Mouse (Mus musculus) limb, embryonic 10.5 days (tissue): ENCODE results near the gene Kat7. TPM values are rescaled to one million over a fixed set of nuclear protein-coding genes. Genes with fewer than 3 reads are reported as not detected.
A peak's percentile ranks its signal among the peaks of the same experiment; 100 is the strongest.

ENCODE experiments used
- DNase-seq: peaks from one replicate; pipeline ENCODE4 v3.0.0-alpha.2; 2017; ENCODE audit warnings: low spot score
- H3K27ac ChIP-seq: fragments of 300-500 bp; sonication (generic); 2 replicates; pipeline ENCODE4 v1.5.1; 2016; ENCODE audit warnings: mild to moderate bottlenecking
- H3K27me3 ChIP-seq: fragments of 300-500 bp; sonication (generic); 2 replicates; pipeline ENCODE4 v1.6.1; 2016; ENCODE audit warnings: low read depth, mild to moderate bottlenecking; ENCODE audit not compliant: poor library complexity, severe bottlenecking
- H3K36me3 ChIP-seq: fragments of 300-500 bp; sonication (generic); 2 replicates; pipeline ENCODE4 v1.6.1; 2016; ENCODE audit warnings: mild to moderate bottlenecking, moderate library complexity
- H3K4me1 ChIP-seq: fragments of 300-500 bp; sonication (generic); 2 replicates; pipeline ENCODE4 v1.6.1; 2016
- H3K4me3 ChIP-seq: fragments of 300-500 bp; sonication (generic); 2 replicates; pipeline ENCODE4 v1.5.1; 2016; ENCODE audit warnings: mild to moderate bottlenecking, moderate library complexity
- H3K9me3 ChIP-seq: fragments of 300-500 bp; sonication (generic); replicated peaks from 2 replicates; pipeline ENCODE4 v1.6.1; 2016; ENCODE audit warnings: mild to moderate bottlenecking
- WGBS: fragments of 180-500 bp; shearing (Covaris S2); methylation state at CpG from one replicate; pipeline ENCODE4 v1.1.7; 2016; 5-methylcytosine and 5-hydroxymethylcytosine counted together
- polyA plus RNA-seq: library from polyadenylated mRNA; unstranded; fragments of >200 nt; fragmentation: Nextera tagmentation; extraction: Ambion mirVana; gene quantifications from 2 replicates; pipeline ENCODE4 v1.2.1, GENCODE M21; 2016

Kat7 gene
- 93.9 and 99.0 TPM in 2 replicates for polyA plus RNA-seq

- Histone ChIP-seq H3K27ac (peak within 1 kb of the TSS; percentile 98), H3K4me3 (peak within 1 kb of the TSS; percentile 90)
- WGBS = under 1% methylated on average over 42 of the region's 42 CpGs
Measured at GRCm38 (mm10) chr11:95310007-95310647, at the start of gene Kat7. Gene Kat7, minus strand, starts transcription at chr11:95310246.

GRCm38 (mm10) chr11:95358263-95358662 lies 48.2 kb upstream of the Kat7 start:
- Histone ChIP-seq H3K4me1 (no peaks in the 10 kb centered on the region), H3K27me3 (no peaks in the 10 kb centered on the region), H3K27ac (no peak overlapping the region), H3K9me3 (no peaks in the 10 kb centered on the region), H3K36me3 (peaks cover 10% of the 10 kb centered on the region; the same call in 1 of the 2 replicates), H3K4me3 (no peak overlapping the region)
- no peak for DNase-seq
- 55% methylated on average over 3 of the region's 3 CpGs for WGBS

More at GRCm38 (mm10) chr11:95310007-95310647, at the start of gene Kat7:
- H3K36me3 ChIP-seq = peaks cover 22% of the 10 kb centered on the region
- no peaks in the 10 kb centered on the region for H3K27me3 ChIP-seq
- peaks cover 16% of the 10 kb centered on the region for H3K4me1 ChIP-seq
- H3K9me3 ChIP-seq = no peaks in the 10 kb centered on the region
- peak; percentile 94 for DNase-seq

- H3K36me3 ChIP-seq = peaks cover 10% of the 10 kb centered on the region; the same call in 1 of the 2 replicates
- DNase-seq = no peak
- H3K27ac ChIP-seq = no peak overlapping the region
- H3K4me1 ChIP-seq = no peaks in the 10 kb centered on the region
- no peaks in the 10 kb centered on the region for H3K9me3 ChIP-seq
- WGBS = 87% methylated on average over 17 of the region's 17 CpGs
- no peak overlapping the region for H3K4me3 ChIP-seq
- H3K27me3 ChIP-seq = no peaks in the 10 kb centered on the region
Measured at GRCm38 (mm10) chr11:95356469-95357273, 46.6 kb upstream of the Kat7 start.

DNA sequence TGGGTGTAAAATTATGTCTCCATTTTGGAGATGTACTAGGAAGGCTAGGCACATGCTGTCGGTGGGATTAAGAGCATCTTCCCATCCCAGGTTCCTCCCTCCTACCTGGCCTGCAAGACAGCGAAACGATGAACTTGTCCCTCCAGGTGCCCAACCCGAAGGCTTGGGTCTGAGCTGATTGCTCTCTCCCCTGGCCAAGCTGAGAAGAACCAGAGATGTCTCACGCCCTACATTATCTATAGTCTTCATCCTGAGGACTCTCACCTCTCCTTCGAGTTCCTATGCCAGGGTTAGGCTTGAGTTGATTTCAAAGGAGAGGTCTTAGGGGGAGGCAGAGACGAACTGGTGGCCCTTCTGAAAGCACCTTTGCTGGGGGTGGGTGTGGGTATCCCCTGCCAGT lies 46.0 kb upstream of the Kat7 start:
- no peak overlapping the region for H3K27ac ChIP-seq
- H3K4me3 ChIP-seq = no peak overlapping the region
- no peaks in the 10 kb centered on the region for H3K27me3 ChIP-seq
- WGBS = 90% methylated on average over 7 of the region's 7 CpGs
- no peak for DNase-seq
- peaks cover 10% of the 10 kb centered on the region; the same call in 1 of the 2 replicates for H3K36me3 ChIP-seq
- no peaks in the 10 kb centered on the region for H3K9me3 ChIP-seq
- no peaks in the 10 kb centered on the region for H3K4me1 ChIP-seq

DNA sequence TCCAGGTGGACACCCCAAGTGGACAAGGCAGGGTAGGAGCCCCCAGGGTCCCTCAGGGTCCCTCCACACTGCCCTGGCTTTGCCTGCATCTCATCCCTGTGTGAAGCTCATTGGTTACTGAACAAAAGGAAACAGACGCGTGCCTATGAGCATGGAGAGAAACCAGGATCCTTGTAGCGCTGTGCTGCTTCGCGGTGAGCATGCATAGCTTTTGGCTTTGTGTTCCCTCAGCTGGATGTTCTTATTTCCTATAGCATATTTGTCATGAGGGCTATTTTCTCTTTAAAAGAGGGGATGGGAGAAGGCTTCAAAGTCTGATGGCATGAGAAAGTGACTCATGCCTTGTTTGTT lies 45.6 kb upstream of the Kat7 start:
- H3K9me3 ChIP-seq = no peaks in the 10 kb centered on the region
- no peak for DNase-seq
- H3K27me3 ChIP-seq = no peaks in the 10 kb centered on the region
- H3K36me3 ChIP-seq = peaks cover 14% of the 10 kb centered on the region; the same call in 1 of the 2 replicates
- no peak overlapping the region for H3K4me3 ChIP-seq
- no peak overlapping the region for H3K27ac ChIP-seq
- WGBS = 96% methylated on average over 5 of the region's 5 CpGs
- H3K4me1 ChIP-seq = no peaks in the 10 kb centered on the region

DNA sequence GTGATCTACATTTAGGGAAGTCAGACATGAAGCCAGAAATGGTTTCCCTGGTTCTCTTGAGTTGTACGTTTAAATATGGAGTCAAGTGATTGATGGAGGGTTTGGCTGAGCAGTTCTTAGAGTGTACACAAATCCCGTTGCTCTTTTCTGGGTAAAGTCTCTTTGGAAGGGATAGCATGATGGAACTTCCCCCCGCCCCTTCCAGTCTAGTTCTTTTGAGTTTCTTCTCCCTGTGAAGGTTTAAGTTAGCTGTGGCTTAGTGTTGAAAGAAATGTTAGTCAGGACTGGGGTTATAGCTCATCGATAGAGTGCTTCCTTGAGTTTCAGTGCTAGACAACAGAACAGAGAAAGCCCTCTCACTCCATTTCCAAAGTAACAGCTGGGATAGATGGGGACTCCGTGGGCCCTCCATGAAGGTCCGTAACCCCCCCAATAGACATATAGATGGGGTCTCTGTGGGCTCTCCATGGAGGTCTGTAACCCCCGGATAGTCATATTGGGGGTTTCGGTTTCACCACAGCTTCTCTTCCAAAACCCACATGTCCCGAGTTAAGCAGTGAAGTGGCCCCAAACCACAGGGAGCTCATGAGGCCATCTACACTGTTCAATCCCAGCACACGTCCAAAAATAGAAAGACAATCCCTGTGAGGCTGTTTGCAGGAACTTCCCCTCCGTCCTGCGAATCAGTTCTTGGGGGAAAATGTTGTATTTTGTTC lies 45.1 kb upstream of the Kat7 start:
- peaks cover 17% of the 10 kb centered on the region; the same call in 1 of the 2 replicates for H3K36me3 ChIP-seq
- H3K27ac ChIP-seq = no peak overlapping the region
- H3K27me3 ChIP-seq = no peaks in the 10 kb centered on the region
- DNase-seq = no peak
- H3K9me3 ChIP-seq = no peaks in the 10 kb centered on the region
- WGBS = 90% methylated on average over 12 of the region's 12 CpGs
- no peak overlapping the region for H3K4me3 ChIP-seq
- H3K4me1 ChIP-seq = no peaks in the 10 kb centered on the region

DNA sequence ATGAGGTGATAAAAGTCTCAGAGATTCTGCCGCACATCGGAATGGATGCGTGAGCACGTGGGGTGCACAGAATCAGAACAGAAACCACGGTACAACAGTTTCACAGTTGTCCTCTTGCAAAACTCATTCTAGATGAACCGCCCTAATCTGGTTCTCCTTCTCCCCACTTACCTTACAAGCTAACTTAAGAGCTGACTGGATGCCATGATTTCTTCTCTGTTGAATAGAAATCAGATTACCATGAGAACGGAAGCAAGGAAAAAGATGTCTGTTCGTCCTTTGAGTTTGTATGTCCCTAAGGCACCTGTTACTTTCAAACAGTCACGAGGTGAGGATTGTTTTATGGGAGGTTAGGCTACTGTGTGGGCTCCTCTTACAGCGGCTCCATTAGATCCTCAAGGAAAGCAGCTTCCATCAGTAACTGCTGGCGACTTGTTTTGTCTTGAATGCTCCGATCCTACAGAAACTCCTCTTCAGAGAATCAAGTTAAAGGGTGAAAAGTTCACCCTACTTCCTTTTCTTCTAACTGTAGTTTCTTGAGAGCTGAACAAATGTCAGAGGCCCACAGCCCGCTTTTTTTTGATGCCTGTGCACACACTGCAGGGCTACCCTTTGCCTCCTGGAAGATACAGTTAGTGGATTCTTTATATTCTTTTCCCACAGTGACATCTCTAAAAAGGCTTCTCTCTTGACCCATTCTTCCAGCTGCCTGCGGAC lies 44.3 kb upstream of the Kat7 start:
- Histone ChIP-seq H3K4me1 (no peaks in the 10 kb centered on the region), H3K36me3 (peaks cover 19% of the 10 kb centered on the region; the same call in 1 of the 2 replicates), H3K9me3 (no peaks in the 10 kb centered on the region), H3K27me3 (no peaks in the 10 kb centered on the region), H3K4me3 (no peak overlapping the region), H3K27ac (no peak overlapping the region)
- 90% methylated on average over 14 of the region's 14 CpGs for WGBS
- DNase-seq = no peak

- no peak overlapping the region for H3K4me3 ChIP-seq
- no peaks in the 10 kb centered on the region for H3K27me3 ChIP-seq
- DNase-seq = no peak
- H3K27ac ChIP-seq = no peak overlapping the region
- WGBS = 95% methylated on average over 9 of the region's 9 CpGs
- H3K36me3 ChIP-seq = peaks cover 27% of the 10 kb centered on the region
- H3K9me3 ChIP-seq = no peaks in the 10 kb centered on the region
- H3K4me1 ChIP-seq = no peaks in the 10 kb centered on the region
Measured at GRCm38 (mm10) chr11:95353226-95353625, 43.2 kb upstream of the Kat7 start.

- Histone ChIP-seq H3K27ac (no peak overlapping the region), H3K4me3 (no peak overlapping the region), H3K27me3 (no peaks in the 10 kb centered on the region), H3K36me3 (peaks cover 32% of the 10 kb centered on the region), H3K9me3 (no peaks in the 10 kb centered on the region), H3K4me1 (no peaks in the 10 kb centered on the region)
- WGBS = 93% methylated on average over 2 of the region's 2 CpGs
- no peak for DNase-seq
Measured at GRCm38 (mm10) chr11:95352686-95353085, 42.6 kb upstream of the Kat7 start.

- no peaks in the 10 kb centered on the region for H3K4me1 ChIP-seq
- DNase-seq = no peak
- H3K36me3 ChIP-seq = peaks cover 41% of the 10 kb centered on the region
- H3K27me3 ChIP-seq = no peaks in the 10 kb centered on the region
- H3K4me3 ChIP-seq = no peak overlapping the region
- H3K27ac ChIP-seq = no peak overlapping the region
- no peaks in the 10 kb centered on the region for H3K9me3 ChIP-seq
- 85% methylated on average over 3 of the region's 3 CpGs for WGBS
Measured at GRCm38 (mm10) chr11:95350960-95351359, 40.9 kb upstream of the Kat7 start.

GRCm38 (mm10) chr11:95350289-95350688 lies 40.2 kb upstream of the Kat7 start:
- Histone ChIP-seq H3K9me3 (no peaks in the 10 kb centered on the region), H3K36me3 (peaks cover 41% of the 10 kb centered on the region), H3K4me3 (no peak overlapping the region), H3K4me1 (no peaks in the 10 kb centered on the region), H3K27ac (no peak overlapping the region), H3K27me3 (no peaks in the 10 kb centered on the region)
- WGBS = 61% methylated on average over 6 of the region's 6 CpGs
- no peak for DNase-seq

GRCm38 (mm10) chr11:95344181-95344580 lies 34.1 kb upstream of the Kat7 start:
- no peaks in the 10 kb centered on the region for H3K9me3 ChIP-seq
- H3K27me3 ChIP-seq = no peaks in the 10 kb centered on the region
- peaks cover 26% of the 10 kb centered on the region for H3K36me3 ChIP-seq
- no peak overlapping the region for H3K27ac ChIP-seq
- 54% methylated on average over 2 of the region's 2 CpGs for WGBS
- H3K4me3 ChIP-seq = no peak overlapping the region
- peaks cover 21% of the 10 kb centered on the region for H3K4me1 ChIP-seq
- DNase-seq = no peak
